Mouse (Mus musculus) fat pad, adult 2 months (tissue): ENCODE measurements around the gene Osbpl2.

Source experiments
- DNase-seq: peaks from one replicate; pipeline ENCODE4 v3.0.0-alpha.2; 2011; ENCODE audit warnings: low read depth, low spot score; ENCODE audit errors: extremely low read depth

Gene Osbpl2

GRCm38 (mm10) chr2:180118661-180119438 lies at the start of gene Osbpl2:
Gene Osbpl2 (plus strand): TSS chr2:180119306.
- DNase-seq, result peak; percentile 94

- DNase-seq, result no peak
These were observed 49.2 kb upstream of the Osbpl2 start for GRCm38 (mm10) chr2:180069770-180070480.

- DNase-seq, result no peak
These were observed 48.3 kb upstream of the Osbpl2 start, which contains the start of gene Mtg2 for GRCm38 (mm10) chr2:180070481-180071453. Gene Mtg2 (plus strand): TSS chr2:180070588.

GRCm38 (mm10) chr2:180071671-180072070 lies 47.4 kb upstream of the Osbpl2 start:
- DNase-seq, result no peak

GRCm38 (mm10) chr2:180072886-180073285 lies 46.2 kb upstream of the Osbpl2 start:
- DNase-seq, result no peak

GRCm38 (mm10) chr2:180077622-180078021 lies 41.5 kb upstream of the Osbpl2 start:
- DNase-seq, result no peak

- no peak for DNase-seq
These were observed 38.4 kb upstream of the Osbpl2 start for GRCm38 (mm10) chr2:180080680-180081079.

GRCm38 (mm10) chr2:180083063-180083462 lies 36.0 kb upstream of the Osbpl2 start:
- no peak for DNase-seq

- DNase-seq, result no peak
These were observed 34.5 kb upstream of the Osbpl2 start for GRCm38 (mm10) chr2:180084565-180084964.

- no peak for DNase-seq
These were observed 33.0 kb upstream of the Osbpl2 start for GRCm38 (mm10) chr2:180085926-180086636.

GRCm38 (mm10) chr2:180086637-180087027 lies 32.5 kb upstream of the Osbpl2 start:
- no peak for DNase-seq

GRCm38 (mm10) chr2:180087472-180087871 lies 31.6 kb upstream of the Osbpl2 start:
- DNase-seq, result no peak

GRCm38 (mm10) chr2:180090285-180090684 lies 28.8 kb upstream of the Osbpl2 start:
- no peak for DNase-seq

GRCm38 (mm10) chr2:180095711-180096110 lies 23.4 kb upstream of the Osbpl2 start:
- DNase-seq, result no peak

- DNase-seq, result no peak
These were observed 21.5 kb upstream of the Osbpl2 start for GRCm38 (mm10) chr2:180097585-180097984.

- DNase-seq, result no peak
These were observed 20.9 kb upstream of the Osbpl2 start for GRCm38 (mm10) chr2:180098167-180098566.

- DNase-seq, result no peak
These were observed 19.6 kb upstream of the Osbpl2 start for GRCm38 (mm10) chr2:180099529-180099928.

- no peak for DNase-seq
These were observed 15.7 kb upstream of the Osbpl2 start for GRCm38 (mm10) chr2:180103151-180103977.

GRCm38 (mm10) chr2:180103978-180104658 lies 15.0 kb upstream of the Osbpl2 start, which contains the start of gene Hrh3:
Gene Hrh3 (minus strand): TSS chr2:180104488.
- DNase-seq, result no peak
